Mouse (Mus musculus): ENCODE measurements around the gene Coro6. TPM values are rescaled to one million over a fixed set of nuclear protein-coding genes. Genes with fewer than 3 reads are reported as not detected.

Gene Coro6
- total RNA-seq, 2 experiments from 2014 or later, result 0.96 to 1.7 TPM

- DNase-seq, result peak; percentile 80 to 83
Observed at GRCm38 (mm10) chr11:77464684-77465083, 2.5 kb downstream of the Coro6 start.

DNA sequence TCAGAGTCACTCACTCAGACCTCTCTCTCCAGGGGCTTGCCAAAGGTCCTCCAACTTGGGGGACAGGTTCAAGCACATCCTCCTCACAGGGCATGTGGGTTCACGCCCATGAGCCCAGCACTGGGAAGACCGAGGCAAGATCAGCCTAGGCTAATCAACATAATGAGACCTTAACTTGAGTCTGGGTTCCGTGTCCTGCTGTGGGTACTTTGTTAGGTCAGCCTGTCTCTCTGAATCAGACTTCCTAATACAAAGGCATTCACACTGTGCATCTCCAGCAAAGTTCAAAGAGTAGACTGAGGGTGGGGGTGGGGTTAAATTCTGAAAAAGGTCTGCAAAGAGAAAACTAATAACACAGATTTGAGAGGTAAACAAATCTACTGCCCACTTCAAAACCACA lies 2.9 kb downstream of the Coro6 start:
- DNase-seq, result no peak

- no peak for DNase-seq
Observed at GRCm38 (mm10) chr11:77466544-77466943, 4.3 kb downstream of the Coro6 start.

DNA sequence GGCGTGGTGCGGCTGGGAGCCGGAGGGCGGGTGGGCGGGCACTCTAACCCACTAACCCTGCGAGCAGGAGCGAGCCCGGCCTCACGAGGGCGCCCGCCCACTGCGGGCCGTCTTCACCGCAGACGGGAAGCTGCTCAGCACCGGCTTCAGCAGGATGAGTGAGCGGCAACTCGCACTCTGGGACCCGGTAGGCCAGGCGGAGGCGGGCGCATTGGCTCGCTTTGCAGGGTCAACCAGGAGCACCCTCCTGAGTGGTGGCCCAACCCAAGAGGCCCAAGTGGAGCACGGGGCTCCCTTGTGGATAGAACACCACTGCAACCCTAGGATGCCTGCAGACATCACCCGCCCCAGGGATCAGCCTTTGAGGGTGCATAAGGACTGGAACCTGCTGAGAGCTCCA lies 4.9 kb downstream of the Coro6 start:
- peak; percentile 83 to 90 for DNase-seq

GRCm38 (mm10) chr11:77467784-77468183 lies 5.6 kb downstream of the Coro6 start:
- peak; percentile 87 to 93 for DNase-seq

- no peak for DNase-seq
Observed at GRCm38 (mm10) chr11:77468397-77468796, 6.2 kb downstream of the Coro6 start.

DNA sequence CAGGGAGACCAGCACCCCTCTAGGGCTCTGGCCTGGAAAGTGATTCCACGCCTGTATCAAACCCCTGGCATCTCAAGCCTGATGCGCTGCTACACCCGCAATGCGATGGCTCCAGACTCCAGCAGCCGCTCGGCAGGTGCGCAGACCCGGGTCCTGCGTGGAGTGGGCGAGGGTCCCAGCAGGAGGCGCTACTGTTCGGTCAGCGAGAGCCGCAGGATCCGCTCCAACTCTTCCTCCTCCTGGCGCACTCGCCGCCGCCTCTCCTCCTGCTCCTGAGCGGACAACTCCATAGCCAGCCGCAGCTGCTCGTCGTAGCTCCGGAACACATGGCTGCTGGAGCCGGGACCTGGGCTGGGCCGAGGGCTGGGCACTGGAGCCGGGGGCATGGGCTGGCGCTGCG lies 9.2 kb downstream of the Coro6 start:
- DNase-seq, result no peak

- DNase-seq, result no peak
Observed at GRCm38 (mm10) chr11:77472775-77473174, 10.6 kb downstream of the Coro6 start.

GRCm38 (mm10) chr11:77476216-77476615 lies 14.0 kb downstream of the Coro6 start:
- no peak for DNase-seq

GRCm38 (mm10) chr11:77476895-77477294 lies 14.7 kb downstream of the Coro6 start:
- no peak for DNase-seq

DNA sequence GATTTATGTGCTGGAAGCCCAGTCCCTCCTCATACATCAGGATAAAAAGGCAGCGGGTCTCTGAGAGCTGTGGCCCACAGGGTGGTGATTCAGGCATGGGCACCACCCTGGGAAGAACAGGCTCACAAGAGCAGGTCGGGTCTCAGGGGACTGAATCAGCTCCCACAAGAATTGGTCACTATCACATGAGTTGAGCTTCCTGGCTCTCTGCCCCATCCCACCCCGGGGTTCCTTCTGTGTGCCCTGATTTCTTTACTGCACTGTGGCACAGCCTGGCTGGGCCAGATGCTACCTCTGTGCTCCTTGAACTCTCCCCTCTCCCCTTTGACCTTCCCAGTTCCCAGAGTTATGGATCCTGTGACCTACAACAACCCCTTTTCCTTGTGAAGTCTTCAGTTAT lies 20.8 kb downstream of the Coro6 start:
- no peak for DNase-seq

GRCm38 (mm10) chr11:77483510-77484255 lies 21.5 kb downstream of the Coro6 start:
- no peak for DNase-seq

DNA sequence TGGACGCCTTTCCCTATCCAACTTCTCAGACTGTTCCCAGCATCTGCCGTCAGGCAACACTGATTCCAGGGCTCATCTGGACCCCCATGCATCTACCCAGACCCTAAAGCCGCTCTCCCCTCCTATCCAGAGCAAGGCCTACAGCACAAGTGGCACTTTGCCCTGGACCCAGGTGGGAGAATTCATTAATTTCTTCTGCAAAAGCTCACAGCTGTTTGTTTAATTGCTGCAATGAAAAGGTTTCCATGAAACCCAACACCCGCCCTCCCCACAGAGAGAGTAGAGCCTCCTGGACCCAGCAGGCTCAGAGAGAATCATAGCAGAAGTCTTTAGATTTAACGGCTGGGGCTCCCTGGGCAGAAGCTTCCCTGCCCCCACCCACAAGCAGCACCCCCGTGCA lies 23.0 kb downstream of the Coro6 start:
- DNase-seq, result no peak

DNA sequence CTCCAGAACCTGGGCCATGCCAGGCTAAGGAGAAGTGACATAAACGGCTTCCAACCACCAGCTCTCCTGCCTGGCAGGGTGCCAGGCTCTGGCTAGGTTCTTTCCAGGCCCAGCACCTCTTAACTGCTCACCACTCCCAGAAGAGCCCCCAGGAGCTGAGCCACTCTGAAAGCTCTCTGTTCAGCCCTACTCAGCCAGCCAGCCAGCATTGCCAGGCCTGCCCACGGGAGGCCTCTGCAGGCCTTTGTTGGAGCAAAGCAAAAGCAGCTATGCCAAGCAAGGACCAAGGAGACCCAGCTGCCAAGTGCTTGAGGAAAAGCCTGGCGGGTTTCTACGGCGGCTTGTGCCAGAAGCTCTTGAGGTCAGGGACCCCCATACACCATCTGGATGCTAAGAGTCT lies 24.6 kb downstream of the Coro6 start:
- DNase-seq, result peak in 1 of 2 experiments; percentile 31

- DNase-seq, result no peak
Observed at GRCm38 (mm10) chr11:77488771-77489581, 26.8 kb downstream of the Coro6 start.

DNA sequence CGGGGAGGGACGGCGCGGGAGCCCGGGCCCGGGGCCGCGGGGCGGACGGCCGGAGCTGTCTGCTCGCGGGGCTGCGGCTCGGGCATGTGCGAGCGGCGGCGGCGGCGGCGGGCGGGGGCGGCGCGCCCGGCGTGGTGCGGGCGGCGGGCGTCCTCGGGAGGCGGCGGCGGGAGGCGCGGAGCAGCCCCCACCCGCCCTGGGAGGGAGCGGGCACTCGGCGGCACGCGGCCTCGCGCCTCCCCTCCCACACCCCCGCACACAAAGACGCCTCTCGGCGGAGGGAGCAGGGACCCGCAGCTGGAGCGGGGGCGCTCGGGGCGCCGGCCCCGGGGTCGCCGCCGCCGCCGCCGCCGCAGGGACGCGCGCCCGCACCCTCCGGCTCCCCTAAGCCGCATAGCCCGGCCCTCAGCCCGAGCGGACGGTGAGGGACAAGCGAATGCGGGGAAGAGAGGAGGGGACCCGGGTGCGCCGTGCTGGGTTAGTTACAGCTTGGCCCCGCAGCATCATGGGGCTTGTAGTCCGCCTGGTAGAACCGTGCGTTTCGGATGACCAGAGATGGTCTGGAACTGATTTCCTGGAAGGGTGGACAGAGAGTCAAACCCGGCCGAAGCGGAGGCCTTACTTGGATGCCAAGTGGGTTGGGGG lies 27.5 kb downstream of the Coro6 start, which contains the start of gene Ankrd13b:
Gene Ankrd13b, minus strand, starts transcription at position 88 of the 645 bp plus-strand sequence.
- DNase-seq, result peak; percentile 85 to 89

DNA sequence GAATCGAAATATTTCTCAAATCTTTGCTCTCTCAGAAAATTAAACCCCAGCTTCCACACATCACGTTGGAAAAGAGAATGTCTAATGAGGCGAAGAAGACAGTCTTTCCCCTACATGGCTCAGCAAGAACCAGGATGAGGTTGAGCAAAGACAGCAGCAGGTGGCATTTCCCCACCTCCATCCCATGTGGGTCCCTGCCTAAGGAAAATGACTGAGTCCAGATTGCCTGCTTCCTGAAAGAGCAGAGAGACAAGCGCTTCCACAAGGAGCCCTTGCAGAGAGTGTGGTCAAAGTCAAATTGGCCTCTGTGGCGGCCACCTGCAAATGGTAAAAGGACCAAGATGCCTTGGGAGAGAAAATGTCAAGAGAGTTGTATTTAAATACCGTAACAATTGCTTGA lies 28.2 kb downstream of the Coro6 start:
- no peak for DNase-seq

GRCm38 (mm10) chr11:77491123-77491501 lies 28.9 kb downstream of the Coro6 start:
- peak; percentile 91 to 94 for DNase-seq

GRCm38 (mm10) chr11:77491502-77492291 lies 29.5 kb downstream of the Coro6 start:
- DNase-seq, result peak; percentile 70

- DNase-seq, result peak in 1 of 2 experiments; percentile 55
Observed at GRCm38 (mm10) chr11:77492311-77492871, 30.2 kb downstream of the Coro6 start.

- DNase-seq, result peak; percentile 97 to 99
Observed at GRCm38 (mm10) chr11:77492911-77493332, 30.7 kb downstream of the Coro6 start.

All from adrenal gland, postnatal 36 days (tissue).